Mouse (Mus musculus): ENCODE results near the gene Adgrf1. TPM values are rescaled to one million over a fixed set of nuclear protein-coding genes. Genes with fewer than 3 reads are reported as not detected.

Gene Adgrf1
- polyA plus RNA-seq, 1 experiment from 2014 or later: 0.16 TPM

DNA sequence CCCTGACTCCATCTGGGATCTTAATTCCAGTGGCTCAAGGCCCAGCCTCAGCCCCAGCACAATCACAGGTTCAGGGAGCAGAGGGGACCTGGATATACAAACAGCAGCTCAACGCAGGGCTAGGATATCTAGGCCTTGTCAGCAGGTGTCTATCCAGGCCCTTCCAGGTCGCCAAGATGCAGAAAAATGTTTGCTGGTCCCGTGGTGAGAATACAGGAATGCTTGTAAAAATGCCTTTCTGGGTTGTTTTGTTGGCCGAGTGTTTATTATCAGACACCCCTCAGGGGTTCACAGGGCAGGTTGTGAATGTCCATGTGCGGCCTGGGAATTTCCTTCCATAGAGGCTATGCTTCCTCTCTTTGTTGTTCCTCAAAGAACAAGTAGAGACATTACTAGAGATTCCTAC, 98.0 kb downstream of the Adgrf1 start:
- Histone ChIP-seq H3K36me3 (no peaks in the 10 kb centered on the region), H3K4me3 (replicated peaks) (no peak overlapping the region), H3K27ac (peak overlapping the region; percentile 69), H3K9ac (no peak overlapping the region), H3K9me3 (replicated peaks) (no peaks in the 10 kb centered on the region), H3K4me1 (peaks cover 20% of the 10 kb centered on the region; the same call in 1 of the 2 replicates), H3K4me2 (no peak overlapping the region), H3K27me3 (no peaks in the 10 kb centered on the region)
- no peak for ATAC-seq (replicated peaks; ENCODE audit: low FRiP score)
- 42% methylated on average over 5 of the region's 5 CpGs for whole genome bisulfite sequencing

- no peak overlapping the region for H3K4me3 ChIP-seq (replicated peaks)
- no peak for ATAC-seq (replicated peaks; ENCODE audit: low FRiP score)
- H3K9me3 ChIP-seq (replicated peaks): no peaks in the 10 kb centered on the region
- 0 out of 2 replicates have a peak overlapping the region, but pooled peaks have one; percentile 24 for H3K27ac ChIP-seq
- H3K4me2 ChIP-seq: no peak overlapping the region
- 67% methylated on average over 4 of the region's 4 CpGs for WGBS
- no peak overlapping the region for H3K9ac ChIP-seq
- H3K27me3 ChIP-seq: no peaks in the 10 kb centered on the region
- H3K4me1 ChIP-seq: peaks cover 24% of the 10 kb centered on the region
- H3K36me3 ChIP-seq: no peaks in the 10 kb centered on the region
Observed at GRCm38 (mm10) chr17:43372604-43373003, 102.5 kb downstream of the Adgrf1 start.

- Histone ChIP-seq H3K36me3 (no peaks in the 10 kb centered on the region), H3K4me1 (peaks cover 21% of the 10 kb centered on the region), H3K27me3 (no peaks in the 10 kb centered on the region), H3K4me2 (no peak overlapping the region), H3K9me3 (replicated peaks) (no peaks in the 10 kb centered on the region), H3K27ac (peak overlapping the region; percentile 24), H3K9ac (no peak overlapping the region), H3K4me3 (replicated peaks) (no peak overlapping the region)
- no peak for ATAC-seq (replicated peaks; ENCODE audit: low FRiP score)
- 66% methylated on average over 4 of the region's 4 CpGs for WGBS
Observed at GRCm38 (mm10) chr17:43374020-43374419, 103.9 kb downstream of the Adgrf1 start.

Other genes with a start within 250 kb of the Adgrf1 start
- 21.6 and 21.8 TPM in 2 replicates for gene Adgrf5, start 90.1 kb downstream of the Adgrf1 start, polyA plus RNA-seq (2015; fragmentation: Nextera tagmentation; extraction: Ambion mirVana)
- gene Mep1a, start 232.5 kb downstream of the Adgrf1 start, polyA plus RNA-seq (2015; fragmentation: Nextera tagmentation; extraction: Ambion mirVana): 37.4 TPM in 2 replicates

All from kidney, embryonic 15.5 days (tissue).